Mouse (Mus musculus) intestine, embryonic 16.5 days (tissue): ENCODE measurements around the gene Samd1. TPM values are rescaled to one million over a fixed set of nuclear protein-coding genes. Genes with fewer than 3 reads are reported as not detected.
A peak's percentile ranks its signal among the peaks of the same experiment; 100 is the strongest.

Experiments
- ATAC-seq: fragments of 200-750 bp; cut with Nextera tagmentation; 2 replicates; pipeline ENCODE4 v1.8.0; 2017; ENCODE audit warnings: moderate TSS enrichment, moderate library complexity
- H3K27ac ChIP-seq: fragments of 300-500 bp; sonication (generic); 2 replicates; pipeline ENCODE4 v1.5.1; 2014; ENCODE audit warnings: mild to moderate bottlenecking, low read length
- H3K27me3 ChIP-seq: fragments of 300-500 bp; sonication (generic); replicated peaks from 2 replicates; pipeline ENCODE4 v1.6.1; 2014; ENCODE audit warnings: low read length, control low read depth, mixed read lengths; ENCODE audit not compliant: control insufficient read depth, insufficient read depth
- H3K36me3 ChIP-seq: fragments of 300-500 bp; sonication (generic); 2 replicates; pipeline ENCODE4 v1.6.1; 2014; ENCODE audit warnings: low read length, control low read depth; ENCODE audit not compliant: control insufficient read depth, insufficient read depth
- H3K4me1 ChIP-seq: fragments of 300-500 bp; sonication (generic); 2 replicates; pipeline ENCODE4 v1.6.1; 2014; ENCODE audit warnings: low read length, control low read depth, mixed read lengths; ENCODE audit not compliant: control insufficient read depth, insufficient read depth
- H3K4me2 ChIP-seq: fragments of 300-500 bp; sonication (generic); 2 replicates; pipeline ENCODE4 v1.6.1; 2014; ENCODE audit warnings: low read depth, low read length, control low read depth
- H3K4me3 ChIP-seq: fragments of 300-500 bp; sonication (generic); 2 replicates; pipeline ENCODE4 v1.5.1; 2014; ENCODE audit warnings: mild to moderate bottlenecking, low read length
- H3K9ac ChIP-seq: fragments of 300-500 bp; sonication (generic); 2 replicates; pipeline ENCODE4 v1.6.1; 2014; ENCODE audit warnings: low read depth, low read length
- H3K9me3 ChIP-seq: fragments of 300-500 bp; sonication (generic); 2 replicates; pipeline ENCODE4 v1.6.1; 2016; ENCODE audit warnings: low read length, control low read depth; ENCODE audit not compliant: control insufficient read depth
- WGBS: fragments of 180-500 bp; shearing (Covaris S2); extraction: QIAGEN DNeasy Blood & Tissue Kit; methylation state at CpG from one replicate; pipeline ENCODE4 v1.1.7; 2014; 5-methylcytosine and 5-hydroxymethylcytosine counted together
- polyA plus RNA-seq: library from polyadenylated mRNA; unstranded; fragments of >200 nt; fragmentation: Nextera tagmentation; extraction: Ambion mirVana; gene quantifications from 2 replicates; pipeline ENCODE4 v1.2.1, GENCODE M21; 2015

Gene Samd1
- polyA plus RNA-seq, 1 experiment from 2014 or later = 5.8 TPM

- H3K9me3 ChIP-seq = no peaks in the 10 kb centered on the region
- ATAC-seq = no peak
- H3K9ac ChIP-seq = no peak overlapping the region
- peaks cover 13% of the 10 kb centered on the region for H3K27me3 ChIP-seq
- H3K4me1 ChIP-seq = peaks cover 7% of the 10 kb centered on the region; the same call in 1 of the 2 replicates
- no peak overlapping the region for H3K4me3 ChIP-seq
- no peak overlapping the region for H3K27ac ChIP-seq
- 68% methylated on average over 5 of the region's 5 CpGs for WGBS
- H3K36me3 ChIP-seq = no peaks in the 10 kb centered on the region
- no peak overlapping the region for H3K4me2 ChIP-seq
Observed at GRCm38 (mm10) chr8:84038015-84038414, 40.5 kb downstream of the Samd1 start.

GRCm38 (mm10) chr8:84039050-84039449 lies 41.6 kb downstream of the Samd1 start:
- peaks cover 7% of the 10 kb centered on the region; the same call in 1 of the 2 replicates for H3K4me1 ChIP-seq
- no peak overlapping the region for H3K27ac ChIP-seq
- peaks cover 22% of the 10 kb centered on the region for H3K27me3 ChIP-seq
- H3K4me2 ChIP-seq = no peak overlapping the region
- 8% methylated on average over 5 of the region's 5 CpGs for WGBS
- ATAC-seq = no peak
- H3K4me3 ChIP-seq = no peak overlapping the region
- no peaks in the 10 kb centered on the region for H3K36me3 ChIP-seq
- H3K9me3 ChIP-seq = no peaks in the 10 kb centered on the region
- no peak overlapping the region for H3K9ac ChIP-seq

- H3K4me2 ChIP-seq = peak within 1 kb of the TSS; percentile 72
- WGBS = 6% methylated on average over 40 of the region's 40 CpGs
- peak; percentile 78 for ATAC-seq
- peak within 1 kb of the TSS; percentile 61 for H3K9ac ChIP-seq
- no peaks in the 10 kb centered on the region for H3K36me3 ChIP-seq
- peak within 1 kb of the TSS; percentile 41 for H3K4me3 ChIP-seq
- peaks cover 35% of the 10 kb centered on the region for H3K27me3 ChIP-seq
- peaks cover 7% of the 10 kb centered on the region; the same call in 1 of the 2 replicates for H3K4me1 ChIP-seq
- no peak within 1 kb of the TSS for H3K27ac ChIP-seq
- no peaks in the 10 kb centered on the region for H3K9me3 ChIP-seq
Observed at GRCm38 (mm10) chr8:84042066-84042947, 44.8 kb downstream of the Samd1 start, which contains the start of gene Il27ra. Gene Il27ra, minus strand, starts transcription at chr8:84042589.

GRCm38 (mm10) chr8:84042948-84043342 lies 45.5 kb downstream of the Samd1 start:
- no peak for ATAC-seq
- Histone ChIP-seq H3K27ac (no peak overlapping the region), H3K4me3 (peak overlapping the region; percentile 41; the same call in 1 of the 2 replicates), H3K27me3 (peaks cover 35% of the 10 kb centered on the region), H3K4me1 (peaks cover 7% of the 10 kb centered on the region; the same call in 1 of the 2 replicates), H3K36me3 (no peaks in the 10 kb centered on the region), H3K4me2 (peak overlapping the region; percentile 72; the same call in 1 of the 2 replicates), H3K9me3 (no peaks in the 10 kb centered on the region), H3K9ac (no peak overlapping the region)
- WGBS = 42% methylated on average over 12 of the region's 12 CpGs

GRCm38 (mm10) chr8:84044103-84044502 lies 46.6 kb downstream of the Samd1 start:
- 18% methylated on average over 7 of the region's 7 CpGs for WGBS
- no peaks in the 10 kb centered on the region for H3K36me3 ChIP-seq
- H3K4me2 ChIP-seq = no peak overlapping the region
- H3K9me3 ChIP-seq = no peaks in the 10 kb centered on the region
- no peak overlapping the region for H3K9ac ChIP-seq
- no peak overlapping the region for H3K4me3 ChIP-seq
- H3K27me3 ChIP-seq = peaks cover 35% of the 10 kb centered on the region
- H3K27ac ChIP-seq = no peak overlapping the region
- peaks cover 7% of the 10 kb centered on the region; the same call in 1 of the 2 replicates for H3K4me1 ChIP-seq
- ATAC-seq = no peak

GRCm38 (mm10) chr8:84044900-84045299 lies 47.4 kb downstream of the Samd1 start, which contains the start of gene Rln3:
Gene Rln3, minus strand, starts transcription at chr8:84045000.
- no peak for ATAC-seq
- Histone ChIP-seq H3K4me1 (peaks cover 7% of the 10 kb centered on the region; the same call in 1 of the 2 replicates), H3K27me3 (peaks cover 35% of the 10 kb centered on the region), H3K36me3 (no peaks in the 10 kb centered on the region), H3K4me2 (no peak within 1 kb of the TSS), H3K9me3 (no peaks in the 10 kb centered on the region), H3K27ac (no peak within 1 kb of the TSS), H3K9ac (peak within 1 kb of the TSS; percentile 37; the same call in 1 of the 2 replicates), H3K4me3 (peak within 1 kb of the TSS; percentile 16)
- 8% methylated on average over 9 of the region's 9 CpGs for WGBS

- Histone ChIP-seq H3K4me2 (no peak overlapping the region), H3K4me3 (no peak overlapping the region), H3K9ac (no peak overlapping the region), H3K36me3 (no peaks in the 10 kb centered on the region), H3K9me3 (no peaks in the 10 kb centered on the region), H3K4me1 (peaks cover 7% of the 10 kb centered on the region; the same call in 1 of the 2 replicates), H3K27me3 (peaks cover 35% of the 10 kb centered on the region), H3K27ac (no peak overlapping the region)
- no peak for ATAC-seq
- 81% methylated on average over 3 of the region's 3 CpGs for WGBS
Observed at GRCm38 (mm10) chr8:84046505-84046904, 49.0 kb downstream of the Samd1 start.

- Histone ChIP-seq H3K9me3 (no peaks in the 10 kb centered on the region), H3K36me3 (no peaks in the 10 kb centered on the region), H3K4me2 (no peak overlapping the region), H3K4me1 (no peaks in the 10 kb centered on the region), H3K4me3 (no peak overlapping the region), H3K27me3 (peaks cover 21% of the 10 kb centered on the region), H3K9ac (no peak overlapping the region), H3K27ac (no peak overlapping the region)
- ATAC-seq = no peak
- 72% methylated on average over 5 of the region's 5 CpGs for WGBS
Observed at GRCm38 (mm10) chr8:84048171-84048570, 50.7 kb downstream of the Samd1 start.
